Mouse (Mus musculus) heart, adult 2 months (tissue): Measurements from ENCODE around the gene Med15.

Experiments used
- CTCF ChIP-seq: fragments of 200-600 bp; IDR thresholded peaks from 2 replicates; pipeline ENCODE4 v1.8.1; 2022; ENCODE audit warnings: antibody characterized with exemption, mild to moderate bottlenecking, moderate library complexity
- EP300 ChIP-seq: fragments of 200-500 bp; IDR thresholded peaks from 2 replicates; pipeline ENCODE4 v1.6.1; 2011; ENCODE audit warnings: low read depth, low read length, control low read depth; ENCODE audit not compliant: insufficient read depth

- TF ChIP-seq EP300: no peak
- TF ChIP-seq CTCF: no peak
Measured at GRCm38 (mm10) chr16:17636904-17637303, 95.8 kb downstream of the Med15 start.
